Mouse (Mus musculus) ES-CJ7 (cell line): ENCODE data around the gene Olfr1335.
"Not testable (repeated sequence)": the region's sequence is repeated elsewhere in the genome, so short reads cannot be mapped to it uniquely, and the experiment has no call there.

Experiments
- DNase-seq: peaks from one replicate; pipeline ENCODE4 v3.0.0; 2011; ENCODE audit warnings: low read depth, low spot score

Gene Olfr1335

DNA sequence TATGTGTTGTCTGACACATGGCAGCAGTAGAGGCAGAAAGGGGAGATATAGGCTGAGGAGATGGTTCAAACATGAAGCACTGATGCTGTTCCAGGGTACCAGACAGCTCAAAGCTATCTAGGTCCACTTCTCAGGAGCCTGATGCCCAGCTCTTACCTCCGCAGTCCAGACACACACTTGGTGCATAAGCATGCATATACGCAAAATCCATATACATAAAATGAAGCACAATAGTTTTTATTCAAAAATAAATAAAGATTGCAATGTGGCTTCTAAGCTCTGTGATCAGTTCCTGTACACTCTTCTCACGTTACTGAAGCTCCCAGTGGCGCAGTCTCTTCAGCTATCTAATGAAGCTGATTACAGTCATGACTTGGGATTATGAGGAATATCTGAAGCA, at the start of gene Olfr1335:
Gene Olfr1335 (minus strand): TSS at position 101 of the 400 bp plus-strand sequence.
- no peak for DNase-seq

DNA sequence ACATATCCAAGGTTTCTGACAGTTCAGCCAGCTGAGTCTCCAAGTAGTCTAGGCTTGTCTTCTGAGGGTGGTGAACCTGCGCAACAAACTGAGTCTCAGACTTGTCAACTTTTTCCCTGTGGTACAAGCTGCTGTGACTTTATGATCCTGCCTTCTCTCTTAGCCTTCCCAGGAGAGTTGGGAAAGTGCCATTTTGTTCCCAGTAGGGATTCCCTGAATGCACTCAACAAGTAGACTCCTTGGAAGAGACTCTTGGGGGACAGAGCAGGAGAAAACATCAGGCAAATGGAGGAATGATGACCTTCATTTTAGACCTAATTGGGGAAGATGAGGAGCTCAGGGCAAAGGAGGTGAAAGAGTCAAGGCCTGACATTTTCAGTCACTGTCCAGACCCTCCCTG, 26.4 kb upstream of the Olfr1335 start, which contains the start of gene Olfr1333:
Gene Olfr1333 (minus strand): TSS at position 101 of the 400 bp plus-strand sequence.
- no peak for DNase-seq

DNA sequence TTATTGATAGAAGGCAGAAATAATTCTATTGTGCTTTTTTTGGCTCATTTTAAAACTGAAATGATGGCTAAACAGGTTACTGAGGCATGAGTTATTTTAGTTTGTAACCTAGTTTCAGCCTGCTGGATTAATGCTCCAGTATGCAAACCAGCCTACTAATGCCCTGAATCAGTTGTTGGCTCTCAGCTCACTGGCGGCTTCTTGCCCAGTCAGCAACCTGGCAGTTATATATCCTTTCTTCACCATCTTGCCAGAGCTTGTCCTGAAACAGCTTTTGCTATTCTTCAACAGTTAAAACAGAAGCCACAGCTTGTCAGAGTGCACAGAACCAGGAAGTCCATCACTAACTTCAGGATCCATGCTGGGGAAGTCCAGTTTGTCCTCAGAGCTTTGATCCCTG, 9.2 kb upstream of the Olfr1335 start:
- DNase-seq, result no peak

DNA sequence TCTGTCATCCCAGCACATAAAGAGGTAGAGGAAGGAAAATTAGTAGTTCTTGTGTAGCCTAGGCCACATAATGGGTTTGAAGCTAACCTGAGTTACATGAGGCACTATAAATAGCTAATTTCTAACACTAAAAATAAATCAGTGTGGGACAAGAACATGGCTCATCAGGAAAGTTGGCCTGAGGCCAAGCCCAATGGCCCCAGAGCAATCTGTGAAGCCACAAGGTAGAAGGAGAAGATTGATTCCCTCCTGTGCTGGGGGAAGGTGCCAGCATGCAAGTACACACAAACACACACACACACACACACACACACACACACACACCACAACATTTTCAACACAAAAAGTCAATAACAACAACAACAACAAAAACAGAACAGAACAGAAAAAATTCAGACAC, 16.9 kb downstream of the Olfr1335 start:
- not testable (repeated sequence) for DNase-seq

DNA sequence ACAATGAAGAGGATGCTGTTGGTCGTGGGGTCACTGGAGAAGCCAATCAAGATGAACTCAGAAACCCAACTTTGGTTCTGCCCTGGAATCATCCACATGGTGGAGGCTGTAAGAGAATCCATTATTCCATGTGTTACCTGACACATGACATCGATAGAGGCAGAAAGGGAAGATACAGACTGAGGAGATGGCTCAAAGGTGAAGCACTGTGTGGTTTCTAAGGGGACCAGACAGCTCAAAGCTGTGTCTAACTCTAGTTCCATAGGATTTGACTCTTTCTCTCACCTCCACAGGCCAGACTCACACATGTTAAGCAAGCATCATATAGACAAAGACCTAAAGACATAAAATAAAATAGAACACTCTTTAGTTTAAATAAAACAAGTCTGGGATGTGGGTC, 27.3 kb downstream of the Olfr1335 start, which contains the start of gene Olfr1337:
Gene Olfr1337 (minus strand): TSS at position 101 of the 400 bp plus-strand sequence.
- no peak for DNase-seq
